Mouse (Mus musculus) neural tube, embryonic 15.5 days (tissue): ENCODE data around the gene Ppme1. TPM values are rescaled to one million over a fixed set of nuclear protein-coding genes. Genes with fewer than 3 reads are reported as not detected.

Experiments used
- ATAC-seq: fragments of 200-750 bp; cut with Nextera tagmentation; 2 replicates; pipeline ENCODE4 v1.8.0; 2017; ENCODE audit warnings: mild to moderate bottlenecking, moderate TSS enrichment, moderate library complexity; ENCODE audit not compliant: low FRiP score
- H3K27ac ChIP-seq: fragments of 300-500 bp; sonication (generic); replicated peaks from 2 replicates; pipeline ENCODE4 v1.5.1; 2015; ENCODE audit warnings: mild to moderate bottlenecking, inconsistent platforms
- H3K27me3 ChIP-seq: fragments of 300-500 bp; sonication (generic); replicated peaks from 2 replicates; pipeline ENCODE4 v1.6.1; 2015; ENCODE audit warnings: inconsistent platforms
- H3K36me3 ChIP-seq: fragments of 300-500 bp; sonication (generic); 2 replicates; pipeline ENCODE4 v1.6.1; 2015; ENCODE audit warnings: inconsistent platforms
- H3K4me1 ChIP-seq: fragments of 300-500 bp; sonication (generic); 2 replicates; pipeline ENCODE4 v1.6.1; 2015; ENCODE audit warnings: inconsistent platforms
- H3K4me2 ChIP-seq: fragments of 300-500 bp; sonication (generic); 2 replicates; pipeline ENCODE4 v1.6.1; 2015; ENCODE audit warnings: inconsistent platforms, mild to moderate bottlenecking, moderate library complexity
- H3K4me3 ChIP-seq: fragments of 300-500 bp; sonication (generic); replicated peaks from 2 replicates; pipeline ENCODE4 v1.5.1; 2015; ENCODE audit warnings: mild to moderate bottlenecking, inconsistent platforms
- H3K9ac ChIP-seq: fragments of 300-500 bp; sonication (generic); replicated peaks from 2 replicates; pipeline ENCODE4 v1.6.1; 2015; ENCODE audit warnings: mild to moderate bottlenecking, inconsistent platforms
- H3K9me3 ChIP-seq: fragments of 300-500 bp; sonication (generic); replicated peaks from 2 replicates; pipeline ENCODE4 v1.6.1; 2016; ENCODE audit warnings: inconsistent platforms
- WGBS: fragments of 180-500 bp; shearing (Covaris S2); methylation state at CpG from one replicate; pipeline ENCODE4 v1.1.7; 2015; ENCODE audit warnings: mixed read lengths; 5-methylcytosine and 5-hydroxymethylcytosine counted together
- polyA plus RNA-seq: library from polyadenylated mRNA; unstranded; fragments of >200 nt; fragmentation: Nextera tagmentation; extraction: Ambion mirVana; gene quantifications from 2 replicates; pipeline ENCODE4 v1.2.1, GENCODE M21; 2015

Ppme1 gene
- 142 and 165 TPM in 2 replicates for polyA plus RNA-seq

DNA sequence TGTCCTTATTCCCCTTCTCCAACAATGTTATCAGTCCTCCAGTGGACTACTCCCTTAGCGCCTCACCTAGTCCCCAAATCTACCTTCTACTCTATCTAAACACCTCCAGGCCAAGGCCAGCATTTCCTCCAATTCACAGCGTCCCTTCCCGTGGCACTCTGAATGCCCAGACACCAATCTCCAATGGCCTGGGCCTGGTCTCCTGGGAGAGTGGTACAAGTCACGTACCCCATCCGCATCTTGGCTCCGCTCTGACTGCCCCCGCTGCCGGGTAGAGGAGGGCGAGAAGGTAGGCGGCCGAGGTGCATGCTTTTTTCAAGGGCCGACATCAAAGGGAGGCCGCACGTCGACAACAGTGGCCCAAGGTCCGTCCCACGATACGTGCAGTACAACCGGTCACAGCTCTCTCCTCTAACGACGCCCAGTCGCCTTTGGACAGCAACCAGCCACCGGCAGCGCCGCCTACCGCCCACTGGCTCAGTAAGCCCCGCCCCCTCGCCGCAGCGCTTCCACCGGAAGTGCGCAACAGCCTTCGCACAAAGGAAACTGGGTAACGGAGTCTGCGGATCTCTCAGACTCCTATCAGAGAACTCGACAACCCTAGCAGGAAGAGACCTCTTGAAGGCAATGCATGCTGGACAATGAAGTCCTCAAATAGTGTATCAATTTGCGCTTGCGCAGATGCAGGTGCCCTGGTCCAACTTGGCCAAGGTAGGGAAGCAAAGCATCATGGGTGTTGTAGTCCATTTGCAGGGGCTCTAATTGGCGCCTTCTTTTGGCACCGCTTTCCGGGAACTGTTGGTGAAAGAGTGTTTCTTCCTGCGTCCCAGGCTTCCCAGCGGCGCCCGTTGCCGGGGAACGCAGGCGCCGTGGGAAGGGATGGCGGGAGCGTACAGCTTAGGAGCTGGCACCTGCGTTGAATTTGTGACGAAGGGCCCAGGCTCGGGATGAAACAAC is at the start of gene Ppme1, which contains the start of gene C2cd3:
Gene Ppme1 (minus strand): TSS at position 813 of the 957 bp plus-strand sequence.
Gene C2cd3 (plus strand): TSS at position 739 of the 957 bp plus-strand sequence.
- Histone ChIP-seq H3K27me3 (no peaks in the 10 kb centered on the region), H3K9ac (peak within 1 kb of the TSS; percentile 80), H3K36me3 (peaks cover 11% of the 10 kb centered on the region), H3K4me3 (peak within 1 kb of the TSS; percentile 66), H3K9me3 (no peaks in the 10 kb centered on the region), H3K4me1 (peaks cover 31% of the 10 kb centered on the region), H3K4me2 (peak within 1 kb of the TSS; percentile 66), H3K27ac (peak within 1 kb of the TSS; percentile 92)
- under 1% methylated on average over 54 of the region's 54 CpGs for WGBS
- ATAC-seq, result peak; percentile 97

- H3K9me3 ChIP-seq, result no peaks in the 10 kb centered on the region
- H3K4me2 ChIP-seq, result no peak overlapping the region
- peaks cover 78% of the 10 kb centered on the region for H3K36me3 ChIP-seq
- no peaks in the 10 kb centered on the region for H3K27me3 ChIP-seq
- ATAC-seq, result no peak
- no peak overlapping the region for H3K4me3 ChIP-seq
- no peak overlapping the region for H3K9ac ChIP-seq
- H3K27ac ChIP-seq, result no peak overlapping the region
- whole genome bisulfite sequencing, result 94% methylated on average over 4 of the region's 4 CpGs
- H3K4me1 ChIP-seq, result no peaks in the 10 kb centered on the region
These were observed 36.6 kb upstream of the Ppme1 start for GRCm38 (mm10) chr7:100408684-100409083.

GRCm38 (mm10) chr7:100407677-100408076 is 35.6 kb upstream of the Ppme1 start:
- 96% methylated on average over 5 of the region's 5 CpGs for WGBS
- no peaks in the 10 kb centered on the region for H3K27me3 ChIP-seq
- ATAC-seq, result no peak
- no peak overlapping the region for H3K4me3 ChIP-seq
- H3K4me2 ChIP-seq, result no peak overlapping the region
- no peak overlapping the region for H3K27ac ChIP-seq
- no peaks in the 10 kb centered on the region for H3K9me3 ChIP-seq
- H3K9ac ChIP-seq, result no peak overlapping the region
- H3K36me3 ChIP-seq, result peaks cover 74% of the 10 kb centered on the region
- no peaks in the 10 kb centered on the region for H3K4me1 ChIP-seq

DNA sequence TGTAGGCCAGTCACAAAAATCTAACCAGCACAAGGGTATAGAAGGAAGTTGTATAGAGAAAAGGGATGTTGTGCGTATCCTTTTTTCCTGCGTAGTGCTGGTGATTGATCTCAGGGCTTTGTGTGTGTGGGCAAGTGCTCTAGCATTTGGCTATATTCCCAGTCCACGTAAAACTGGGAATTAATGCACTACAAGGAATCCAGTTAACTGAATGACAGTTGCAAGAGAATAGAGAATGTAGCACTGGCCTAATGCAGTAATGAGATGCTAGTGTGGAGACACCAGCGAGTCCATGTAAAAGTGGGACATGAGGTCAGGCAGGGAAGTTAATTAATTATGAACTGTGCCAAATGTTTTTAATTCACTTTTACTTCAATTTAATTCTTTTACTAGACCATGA is 30.6 kb upstream of the Ppme1 start:
- WGBS, result 41% methylated on average over 4 of the region's 4 CpGs
- no peak overlapping the region for H3K4me2 ChIP-seq
- H3K27ac ChIP-seq, result no peak overlapping the region
- H3K9me3 ChIP-seq, result no peaks in the 10 kb centered on the region
- H3K4me1 ChIP-seq, result no peaks in the 10 kb centered on the region
- ATAC-seq, result no peak
- H3K27me3 ChIP-seq, result no peaks in the 10 kb centered on the region
- peaks cover 46% of the 10 kb centered on the region for H3K36me3 ChIP-seq
- no peak overlapping the region for H3K9ac ChIP-seq
- H3K4me3 ChIP-seq, result no peak overlapping the region

GRCm38 (mm10) chr7:100400899-100401539 is 28.9 kb upstream of the Ppme1 start:
- ATAC-seq, result no peak
- WGBS, result 17% methylated on average over 4 of the region's 4 CpGs

GRCm38 (mm10) chr7:100399231-100399913 is 27.3 kb upstream of the Ppme1 start:
- WGBS, result 42% methylated on average over 8 of the region's 8 CpGs

More at GRCm38 (mm10) chr7:100400899-100401539, 28.9 kb upstream of the Ppme1 start:
- H3K27ac ChIP-seq, result no peak overlapping the region
- no peak overlapping the region for H3K9ac ChIP-seq
- no peak overlapping the region for H3K4me2 ChIP-seq
- no peak overlapping the region for H3K4me3 ChIP-seq
- peaks cover 40% of the 10 kb centered on the region for H3K36me3 ChIP-seq
- no peaks in the 10 kb centered on the region for H3K27me3 ChIP-seq
- H3K4me1 ChIP-seq, result no peaks in the 10 kb centered on the region
- H3K9me3 ChIP-seq, result no peaks in the 10 kb centered on the region

DNA sequence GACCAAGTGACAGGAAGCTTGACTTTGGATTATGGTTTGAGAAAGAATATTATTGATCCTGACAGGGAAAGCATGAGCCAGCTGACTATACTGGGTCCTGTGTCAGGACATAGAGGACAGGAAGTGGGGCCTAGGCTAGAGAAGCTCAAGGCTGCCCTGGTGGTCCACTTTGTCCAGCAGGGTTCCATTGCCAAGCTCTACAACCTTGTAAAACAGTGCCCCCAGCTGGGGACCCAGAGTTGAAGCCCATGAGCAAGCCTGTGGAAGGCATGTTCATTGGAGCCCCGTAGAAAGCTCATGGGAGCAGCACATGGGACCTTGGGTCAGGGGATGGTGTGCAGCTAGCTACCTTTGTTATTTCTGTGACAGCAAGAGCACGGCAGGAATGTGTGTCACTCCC is 20.2 kb upstream of the Ppme1 start:
- no peaks in the 10 kb centered on the region for H3K27me3 ChIP-seq
- no peak overlapping the region for H3K27ac ChIP-seq
- H3K4me3 ChIP-seq, result no peak overlapping the region
- WGBS, result 83% methylated on average over 2 of the region's 2 CpGs
- H3K9ac ChIP-seq, result no peak overlapping the region
- ATAC-seq, result no peak
- no peak overlapping the region for H3K4me2 ChIP-seq
- peaks cover 65% of the 10 kb centered on the region for H3K36me3 ChIP-seq
- H3K4me1 ChIP-seq, result no peaks in the 10 kb centered on the region
- H3K9me3 ChIP-seq, result no peaks in the 10 kb centered on the region

More at GRCm38 (mm10) chr7:100399231-100399913, 27.3 kb upstream of the Ppme1 start:
- no peak overlapping the region for H3K4me3 ChIP-seq
- ATAC-seq, result no peak
- H3K36me3 ChIP-seq, result peaks cover 40% of the 10 kb centered on the region
- no peak overlapping the region for H3K9ac ChIP-seq
- H3K27ac ChIP-seq, result no peak overlapping the region
- no peak overlapping the region for H3K4me2 ChIP-seq
- no peaks in the 10 kb centered on the region for H3K27me3 ChIP-seq
- no peaks in the 10 kb centered on the region for H3K4me1 ChIP-seq
- no peaks in the 10 kb centered on the region for H3K9me3 ChIP-seq

DNA sequence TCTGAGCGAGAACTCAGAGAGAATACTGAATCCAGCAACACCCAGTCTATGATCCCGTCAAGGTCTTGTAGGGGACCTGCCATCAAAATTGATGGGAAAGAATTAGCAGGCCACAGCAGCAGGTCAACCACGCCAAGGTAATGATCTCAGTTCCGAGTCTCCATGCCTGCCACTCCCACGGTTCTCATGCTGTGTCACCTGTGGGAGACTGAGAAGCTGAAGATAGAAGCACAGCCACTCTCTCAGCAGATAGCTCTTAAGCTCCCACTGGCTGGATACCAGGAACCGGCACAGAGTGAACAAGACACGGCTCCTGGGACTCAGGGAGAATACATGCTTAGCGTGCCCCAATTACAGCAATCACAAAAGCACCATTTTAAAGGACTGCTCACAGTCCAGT is 18.1 kb upstream of the Ppme1 start:
- Histone ChIP-seq H3K9me3 (no peaks in the 10 kb centered on the region), H3K36me3 (peaks cover 54% of the 10 kb centered on the region), H3K4me1 (no peaks in the 10 kb centered on the region), H3K27ac (no peak overlapping the region), H3K9ac (no peak overlapping the region), H3K27me3 (no peaks in the 10 kb centered on the region), H3K4me3 (no peak overlapping the region), H3K4me2 (no peak overlapping the region)
- no peak for ATAC-seq
- 83% methylated on average over 8 of the region's 8 CpGs for WGBS

- H3K27me3 ChIP-seq, result no peaks in the 10 kb centered on the region
- no peak overlapping the region for H3K4me2 ChIP-seq
- H3K9me3 ChIP-seq, result no peaks in the 10 kb centered on the region
- WGBS, result 99% methylated on average over 2 of the region's 2 CpGs
- no peak for ATAC-seq
- H3K36me3 ChIP-seq, result peaks cover 50% of the 10 kb centered on the region
- no peaks in the 10 kb centered on the region for H3K4me1 ChIP-seq
- H3K9ac ChIP-seq, result no peak overlapping the region
- H3K27ac ChIP-seq, result no peak overlapping the region
- no peak overlapping the region for H3K4me3 ChIP-seq
These were observed 16.1 kb upstream of the Ppme1 start for GRCm38 (mm10) chr7:100388174-100388573.

DNA sequence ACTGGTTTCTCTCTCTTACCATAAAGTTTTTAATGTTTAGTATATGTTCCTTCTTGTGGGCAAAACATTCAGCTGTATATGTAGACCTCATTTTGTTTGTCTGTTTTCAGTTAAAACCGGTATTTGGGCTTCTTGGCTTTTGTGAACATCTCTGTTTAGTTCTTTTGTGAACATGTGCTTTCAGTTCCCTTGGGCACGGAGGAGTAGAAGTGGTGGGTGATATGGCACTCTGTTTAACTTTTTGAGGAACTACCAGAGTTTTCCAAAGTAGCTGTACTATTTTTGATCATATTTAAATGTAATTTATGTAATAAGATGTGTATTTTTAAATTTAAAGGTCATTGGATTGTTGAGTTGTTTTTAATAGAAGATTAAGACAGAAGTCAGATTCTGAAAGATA is 11.1 kb upstream of the Ppme1 start:
- Histone ChIP-seq H3K27ac (no peak overlapping the region), H3K9me3 (no peaks in the 10 kb centered on the region), H3K27me3 (no peaks in the 10 kb centered on the region), H3K4me3 (no peak overlapping the region), H3K4me2 (no peak overlapping the region), H3K4me1 (no peaks in the 10 kb centered on the region), H3K9ac (no peak overlapping the region), H3K36me3 (peaks cover 46% of the 10 kb centered on the region)
- 91% methylated on average over 2 of the region's 2 CpGs for WGBS
- ATAC-seq, result no peak

- no peak overlapping the region for H3K4me3 ChIP-seq
- H3K9me3 ChIP-seq, result no peaks in the 10 kb centered on the region
- no peak for ATAC-seq
- H3K27ac ChIP-seq, result no peak overlapping the region
- no peaks in the 10 kb centered on the region for H3K27me3 ChIP-seq
- no peak overlapping the region for H3K4me2 ChIP-seq
- no peaks in the 10 kb centered on the region for H3K4me1 ChIP-seq
- H3K36me3 ChIP-seq, result peaks cover 49% of the 10 kb centered on the region
- H3K9ac ChIP-seq, result no peak overlapping the region
These were observed 9.1 kb upstream of the Ppme1 start for GRCm38 (mm10) chr7:100381161-100381560.
